Mouse (Mus musculus): ENCODE data around the gene Nmrk2.

Gene Nmrk2

GRCm38 (mm10) chr10:81167200-81168086 lies 34.4 kb downstream of the Nmrk2 start, which contains the start of gene Pias4:
Gene Pias4 (minus strand): TSS chr10:81167923.
- DNase-seq (ENCODE audit: extremely low read depth, low read depth, low spot score): peak; percentile 73

- no peak for DNase-seq (ENCODE audit: extremely low read depth, low read depth, low spot score)
Measured at GRCm38 (mm10) chr10:81165118-81165517, 36.7 kb downstream of the Nmrk2 start.

GRCm38 (mm10) chr10:81162318-81162652 lies 39.6 kb downstream of the Nmrk2 start:
- no peak for DNase-seq (ENCODE audit: extremely low read depth, low read depth, low spot score)

GRCm38 (mm10) chr10:81161602-81162317 lies 40.1 kb downstream of the Nmrk2 start:
- DNase-seq (ENCODE audit: extremely low read depth, low read depth, low spot score): no peak

GRCm38 (mm10) chr10:81154736-81155135 lies 47.1 kb downstream of the Nmrk2 start:
- DNase-seq (ENCODE audit: extremely low read depth, low read depth, low spot score): no peak

- DNase-seq (ENCODE audit: extremely low read depth, low read depth, low spot score): no peak
Measured at GRCm38 (mm10) chr10:81154313-81154712, 47.5 kb downstream of the Nmrk2 start.

GRCm38 (mm10) chr10:81152609-81153008 lies 49.2 kb downstream of the Nmrk2 start:
- DNase-seq (ENCODE audit: extremely low read depth, low read depth, low spot score): no peak

GRCm38 (mm10) chr10:81151261-81151660 lies 50.6 kb downstream of the Nmrk2 start:
- no peak for DNase-seq (ENCODE audit: extremely low read depth, low read depth, low spot score)

Data from fat pad, adult 2 months (tissue).